Mouse (Mus musculus): Measurements from ENCODE around the gene Nsun2.

- TF ChIP-seq POLR2A (IDR thresholded peaks at IDR 0.05; ENCODE audit: extremely low read depth, insufficient read depth, low read length), result no peak
- TF ChIP-seq CTCF (IDR thresholded peaks at IDR 0.05; ENCODE audit: extremely low read depth, insufficient read depth, low read length), result no peak
These were observed 35.7 kb downstream of the Nsun2 start for GRCm38 (mm10) chr13:69569201-69569600.

Measured in cortical plate, adult 2 months (tissue).